Mouse (Mus musculus) activated CD4-positive, CD25-positive, alpha-beta regulatory T cell, adult 4 months (primary cell): ENCODE measurements around the gene Nudt12. TPM values are rescaled to one million over a fixed set of nuclear protein-coding genes. Genes with fewer than 3 reads are reported as not detected.

Experiments
- ATAC-seq: one replicate; pipeline ENCODE4 v1.8.0; 2017
- polyA plus RNA-seq, 2 experiments: library from polyadenylated mRNA; unstranded; fragments of 100-300 nt; shearing (Covaris generic); gene quantifications; one replicate each; pipeline ENCODE4 v1.2.1; 2017

Gene Nudt12
- polyA plus RNA-seq = under 1 TPM in 1 of 2 experiments, not detected in 1; 0.55 TPM

GRCm38 (mm10) chr17:59013091-59013459 lies at the start of gene Nudt12:
Gene Nudt12 (minus strand): TSS chr17:59013372.
- ATAC-seq = no peak

GRCm38 (mm10) chr17:59053306-59053705 lies 40.1 kb upstream of the Nudt12 start:
- ATAC-seq = no peak

- no peak for ATAC-seq
These were observed 26.6 kb upstream of the Nudt12 start for GRCm38 (mm10) chr17:59039754-59040153.

GRCm38 (mm10) chr17:59033445-59033844 lies 20.3 kb upstream of the Nudt12 start:
- no peak for ATAC-seq

- ATAC-seq = no peak
These were observed 13.2 kb upstream of the Nudt12 start for GRCm38 (mm10) chr17:59026336-59026735.

- ATAC-seq = no peak
These were observed 11.3 kb upstream of the Nudt12 start for GRCm38 (mm10) chr17:59024502-59024901.

GRCm38 (mm10) chr17:59023971-59024370 lies 10.8 kb upstream of the Nudt12 start:
- no peak for ATAC-seq

GRCm38 (mm10) chr17:59018666-59019065 lies 5.5 kb upstream of the Nudt12 start:
- ATAC-seq = no peak

GRCm38 (mm10) chr17:59012421-59013090 lies 616 bp downstream of the Nudt12 start:
- no peak for ATAC-seq

- ATAC-seq = no peak
These were observed 1.4 kb downstream of the Nudt12 start for GRCm38 (mm10) chr17:59011546-59012307.

GRCm38 (mm10) chr17:58991275-58991674 lies 21.9 kb downstream of the Nudt12 start, which contains the start of gene Pdzph1:
Gene Pdzph1 (minus strand): TSS chr17:58991375.
- ATAC-seq = no peak

GRCm38 (mm10) chr17:58973237-58973636 lies 39.9 kb downstream of the Nudt12 start:
- ATAC-seq = no peak

- no peak for ATAC-seq
These were observed 53.3 kb downstream of the Nudt12 start for GRCm38 (mm10) chr17:58959905-58960304.

- no peak for ATAC-seq
These were observed 56.1 kb downstream of the Nudt12 start for GRCm38 (mm10) chr17:58957055-58957454.

Other genes with a start within 250 kb of the Nudt12 start
- not detected for gene Pdzph1, start 22.0 kb downstream of the Nudt12 start, polyA plus RNA-seq